Mouse (Mus musculus) B cell, adult 2 months (primary cell): Measurements from ENCODE around the gene Nucks1.

Experiments
- DNase-seq, 2 experiments: peaks; one replicate each; pipeline ENCODE4 v3.0.0; 2022

The Nucks1 gene

DNA sequence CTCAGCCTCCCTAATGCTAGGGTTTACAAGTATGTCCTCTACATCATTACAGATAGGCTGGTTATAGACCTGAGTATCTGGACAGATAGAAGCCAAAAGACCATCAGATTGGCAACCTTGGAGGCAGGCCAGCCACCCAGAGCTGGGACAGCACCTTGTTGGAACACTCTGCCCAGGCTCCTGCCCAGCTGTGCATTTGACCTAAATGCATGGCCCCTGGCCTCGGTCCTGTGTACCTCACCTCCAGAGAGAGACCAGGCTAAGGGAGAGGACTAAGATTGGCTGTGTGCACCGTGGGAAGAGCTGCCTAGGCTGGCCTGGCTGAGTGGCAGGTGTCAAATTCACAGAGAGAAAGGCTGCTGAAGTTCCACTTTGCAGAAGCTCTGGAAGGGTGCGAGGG lies 58.2 kb downstream of the Nucks1 start:
- DNase-seq: no peak

DNA sequence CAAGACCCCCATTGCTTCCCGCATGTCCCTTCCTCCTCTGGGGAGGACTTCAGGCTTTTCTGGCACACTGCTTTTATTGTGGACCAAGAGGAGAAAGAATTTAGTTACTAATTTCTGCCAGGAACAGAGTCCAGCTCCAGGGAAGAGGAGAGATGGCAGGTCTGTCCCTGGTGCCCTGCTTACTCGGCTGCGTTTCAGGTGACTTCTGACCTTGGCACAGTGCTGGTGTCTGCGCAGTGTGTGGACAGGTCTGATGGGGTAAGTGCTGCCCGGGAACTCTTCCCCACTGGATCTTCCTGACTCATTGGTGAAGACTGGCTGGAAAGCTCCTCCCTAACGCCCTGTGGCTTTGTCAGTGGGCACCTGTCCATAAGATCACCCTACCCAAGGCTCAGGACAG lies 58.6 kb downstream of the Nucks1 start:
- DNase-seq: no peak

DNA sequence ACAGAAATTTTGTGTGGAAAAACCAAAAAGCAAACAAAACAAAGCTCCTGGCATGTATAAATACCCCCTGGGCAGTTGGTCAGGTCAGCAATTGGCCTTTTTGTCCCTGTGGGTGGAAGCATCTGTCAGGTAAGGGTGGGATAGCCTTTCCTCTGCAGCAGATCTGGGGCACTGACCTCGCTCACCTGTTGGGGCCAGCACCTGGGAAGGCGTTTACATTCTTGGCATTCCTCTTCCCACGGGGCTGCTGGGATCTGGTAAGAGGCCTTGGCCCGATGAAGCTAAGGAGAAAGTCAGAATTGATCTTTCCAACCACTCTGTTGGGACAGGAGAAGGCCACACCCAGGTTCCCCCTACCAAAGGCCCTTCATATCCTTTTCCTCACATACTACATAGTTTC lies 59.5 kb downstream of the Nucks1 start:
- DNase-seq: no peak

DNA sequence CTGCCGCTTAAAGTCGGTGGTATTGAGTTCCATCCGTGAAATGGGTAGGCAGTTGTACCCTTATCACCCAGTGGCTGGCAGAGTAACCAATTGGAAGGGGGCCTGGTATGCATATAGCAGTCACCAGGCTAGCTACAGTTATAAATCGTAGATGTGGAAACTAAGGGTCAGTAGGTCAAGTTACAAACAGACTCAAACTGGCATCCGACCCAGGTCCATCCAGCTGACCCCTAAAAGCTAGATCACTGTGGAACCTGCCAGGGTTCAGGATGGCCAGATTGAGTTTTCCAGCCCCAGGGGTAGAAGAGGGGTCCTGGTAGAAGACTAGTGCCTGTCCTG lies 60.0 kb downstream of the Nucks1 start:
- no peak for DNase-seq

DNA sequence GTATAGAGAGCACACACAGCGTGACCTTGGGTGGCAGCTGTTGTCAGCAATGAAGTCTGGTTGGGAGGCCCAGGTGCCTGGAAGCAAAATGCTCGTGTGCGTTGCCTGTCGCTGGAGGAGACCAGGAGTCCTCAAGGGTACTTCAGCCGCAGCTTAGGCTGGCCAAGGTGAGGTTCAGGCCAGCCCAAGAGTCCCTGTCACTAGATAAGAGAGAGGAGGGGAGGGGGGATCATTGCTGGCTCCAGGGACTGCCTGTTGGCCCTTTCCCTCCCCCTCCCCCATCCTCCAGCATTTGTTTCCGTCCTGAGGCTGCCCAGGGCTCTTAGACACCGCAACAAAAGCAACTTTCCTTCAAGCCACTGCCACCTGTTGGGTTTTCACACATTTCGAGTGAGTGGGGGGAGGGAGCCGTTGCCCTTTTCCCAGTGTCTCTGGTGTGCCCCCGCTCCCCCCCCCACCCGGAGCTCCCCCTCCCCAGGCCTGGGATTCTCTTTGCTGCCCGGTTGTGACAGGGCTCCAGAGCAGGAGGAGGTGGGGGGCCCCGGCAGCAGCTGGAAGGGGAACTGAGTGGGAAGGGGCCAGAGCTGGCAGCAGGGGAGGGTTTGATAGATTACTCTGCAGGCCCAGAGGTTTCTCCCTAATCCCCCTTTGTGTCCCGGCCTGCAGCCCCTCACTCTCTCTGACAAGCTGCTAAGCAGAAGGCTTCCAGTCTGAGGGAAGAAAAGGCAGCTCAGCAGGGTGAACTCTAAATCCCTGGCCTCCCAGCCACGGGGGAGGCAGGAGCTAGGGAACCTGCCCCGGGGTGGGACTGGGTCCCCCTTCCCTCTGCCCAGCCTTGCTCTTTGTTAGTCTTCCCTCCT lies 60.6 kb downstream of the Nucks1 start:
- DNase-seq: no peak

DNA sequence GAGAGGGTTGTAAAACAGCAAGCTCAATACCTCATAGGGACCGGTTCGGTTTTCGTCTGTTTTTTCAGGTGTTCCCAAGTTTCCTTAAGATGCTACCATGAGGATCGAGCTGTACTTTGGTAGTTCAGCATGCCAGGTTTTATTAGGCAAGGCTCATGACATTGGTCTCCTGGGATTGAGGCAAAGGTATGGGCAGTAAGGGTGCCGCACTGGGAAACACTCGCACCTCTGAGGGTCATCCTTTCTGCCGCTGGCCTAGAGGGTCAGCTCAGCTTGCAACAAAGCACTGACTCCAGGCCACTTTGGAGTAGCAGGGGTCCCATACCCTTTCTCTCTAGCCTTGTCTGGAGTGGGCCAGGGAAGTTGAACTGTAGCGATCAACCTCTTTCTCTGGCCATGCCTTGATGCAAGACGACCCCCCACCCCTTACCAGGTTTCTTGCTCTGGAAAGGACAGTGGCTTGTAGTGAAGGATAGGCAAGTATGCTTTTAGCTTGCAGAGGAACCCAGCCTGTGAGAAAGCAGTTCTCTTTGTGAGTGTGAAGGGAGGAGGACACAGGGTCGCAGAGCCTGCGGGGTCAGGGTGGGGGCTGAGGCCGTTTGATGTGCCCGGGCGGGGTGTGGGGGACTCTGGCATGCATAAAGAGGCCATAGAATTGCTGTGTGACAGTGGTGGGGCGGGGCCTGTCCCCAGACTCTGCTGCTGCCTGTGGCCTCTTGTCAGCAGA lies 61.6 kb downstream of the Nucks1 start:
- no peak for DNase-seq

DNA sequence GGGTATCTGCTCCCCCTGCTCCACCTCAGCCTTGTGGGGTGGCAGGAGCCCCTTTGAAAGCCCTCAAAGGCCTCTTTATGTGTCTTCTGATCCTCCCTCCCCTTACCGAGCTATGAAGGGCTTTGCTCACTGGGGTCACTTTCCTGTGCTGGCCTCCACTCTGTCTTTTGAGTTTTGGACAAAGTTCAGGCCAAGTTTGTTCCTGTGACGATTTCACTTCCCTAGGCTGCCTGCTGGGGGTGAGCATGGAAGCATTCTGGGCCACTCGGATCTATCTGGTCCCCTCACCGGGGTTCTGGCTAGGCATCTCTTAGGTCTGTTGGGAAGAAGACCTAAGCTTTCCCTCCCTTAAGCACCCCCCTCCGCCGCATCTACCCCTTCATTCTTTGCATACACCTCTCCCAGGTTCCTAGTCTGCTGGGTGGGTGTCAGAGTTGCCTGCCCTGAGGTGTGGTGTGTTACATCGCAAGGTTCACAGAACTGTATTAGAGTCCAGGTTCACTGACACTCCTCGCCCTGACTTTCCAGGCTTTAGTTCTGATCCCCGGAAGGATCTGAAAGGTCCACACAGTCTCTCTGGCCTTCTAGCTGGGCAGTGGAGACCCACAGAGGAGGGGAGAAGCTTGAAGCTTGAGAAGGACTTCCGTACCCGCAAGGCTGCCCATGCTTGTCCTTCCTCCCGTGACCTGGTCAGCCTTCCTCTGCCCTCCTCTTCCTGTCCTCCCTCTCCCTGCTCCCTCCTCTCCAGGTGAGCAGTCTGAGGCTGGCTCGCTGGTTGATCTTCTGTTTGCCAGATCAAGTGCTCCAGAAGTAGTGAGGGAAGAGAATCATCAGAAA lies 62.4 kb downstream of the Nucks1 start:
- no peak for DNase-seq

DNA sequence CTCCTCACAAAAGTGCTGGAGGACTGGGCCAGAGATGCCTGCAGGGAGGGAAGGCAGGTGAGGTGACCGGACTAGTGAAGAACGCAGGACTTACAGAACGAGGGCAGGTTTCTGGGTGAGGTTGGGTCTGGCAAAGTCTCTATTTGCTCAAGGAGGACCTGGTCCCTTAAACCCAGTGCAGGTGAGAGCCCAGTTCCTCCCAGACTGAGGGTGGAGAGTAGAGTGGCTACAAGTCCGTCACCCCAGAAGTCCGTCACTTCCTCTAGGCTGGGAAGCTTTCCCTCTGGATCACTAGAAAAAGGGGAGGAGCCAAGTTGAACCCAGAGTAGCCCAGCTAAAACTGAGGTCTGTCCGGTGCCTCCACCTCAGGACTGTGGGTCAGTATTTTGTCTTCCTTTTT lies 63.7 kb downstream of the Nucks1 start:
- DNase-seq: no peak

DNA sequence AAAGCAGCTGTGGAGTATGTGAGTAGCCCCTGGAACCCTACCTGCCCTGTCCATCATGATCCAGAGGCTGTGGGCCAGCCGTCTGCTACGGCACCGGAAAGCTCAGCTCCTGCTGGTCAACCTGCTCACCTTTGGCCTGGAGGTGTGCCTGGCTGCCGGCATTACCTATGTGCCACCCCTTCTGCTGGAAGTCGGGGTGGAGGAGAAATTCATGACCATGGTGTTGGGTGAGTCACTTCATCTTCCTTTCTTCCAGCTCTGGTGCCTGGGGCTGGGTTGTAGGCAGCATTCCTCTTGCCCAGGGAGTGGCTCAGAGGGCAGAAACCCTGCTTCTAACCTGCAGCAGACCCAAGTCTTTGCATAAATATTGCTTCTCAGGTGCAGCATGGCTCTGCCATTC lies 66.6 kb downstream of the Nucks1 start:
- no peak for DNase-seq

DNA sequence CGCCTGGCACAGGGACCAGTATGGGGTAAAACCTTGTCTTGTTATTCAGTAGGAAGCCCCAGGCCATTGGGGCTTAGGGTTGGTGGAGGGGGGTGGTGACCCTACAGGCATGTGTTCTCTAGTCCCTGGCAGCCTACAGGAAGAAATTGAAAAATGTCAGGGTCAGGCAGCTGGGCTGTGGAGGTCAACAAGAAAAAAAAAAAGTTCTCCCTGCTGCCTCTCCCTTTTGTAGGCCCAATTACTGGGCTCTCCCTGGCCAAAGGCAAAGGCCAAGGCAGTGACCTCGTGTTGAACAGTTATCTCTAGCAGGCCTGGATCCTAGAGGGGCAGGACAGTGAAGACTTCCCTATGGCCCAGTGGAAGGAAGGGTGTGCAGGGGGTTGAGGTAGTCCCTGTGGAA lies 70.1 kb downstream of the Nucks1 start:
- no peak for DNase-seq

DNA sequence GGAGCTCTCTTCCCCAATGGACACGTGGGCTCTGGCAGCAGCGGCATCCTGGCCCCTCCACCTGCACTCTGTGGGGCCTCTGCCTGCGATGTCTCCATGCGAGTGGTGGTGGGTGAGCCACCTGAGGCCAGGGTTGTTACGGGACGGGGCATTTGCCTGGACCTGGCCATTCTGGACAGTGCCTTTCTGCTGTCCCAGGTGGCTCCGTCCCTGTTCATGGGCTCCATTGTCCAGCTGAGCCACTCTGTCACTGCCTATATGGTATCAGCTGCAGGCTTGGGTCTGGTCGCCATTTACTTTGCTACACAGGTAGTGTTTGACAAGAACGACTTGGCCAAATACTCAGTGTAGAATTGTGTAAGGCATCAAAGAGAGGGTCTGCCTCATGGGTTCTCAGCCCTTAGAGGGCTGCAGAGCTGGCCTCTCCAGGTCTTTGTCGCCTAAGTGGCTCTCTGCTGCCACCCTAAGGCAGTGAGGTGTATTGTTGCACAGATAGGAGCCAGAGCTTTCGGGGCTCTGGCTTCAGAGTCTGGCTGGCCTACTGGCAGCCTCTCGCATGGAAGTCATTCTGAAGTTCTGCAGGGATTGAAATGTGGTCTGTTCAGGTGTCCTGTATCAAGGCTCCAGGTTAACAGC lies 71.2 kb downstream of the Nucks1 start:
- DNase-seq: peak; percentile 76 to 77

DNA sequence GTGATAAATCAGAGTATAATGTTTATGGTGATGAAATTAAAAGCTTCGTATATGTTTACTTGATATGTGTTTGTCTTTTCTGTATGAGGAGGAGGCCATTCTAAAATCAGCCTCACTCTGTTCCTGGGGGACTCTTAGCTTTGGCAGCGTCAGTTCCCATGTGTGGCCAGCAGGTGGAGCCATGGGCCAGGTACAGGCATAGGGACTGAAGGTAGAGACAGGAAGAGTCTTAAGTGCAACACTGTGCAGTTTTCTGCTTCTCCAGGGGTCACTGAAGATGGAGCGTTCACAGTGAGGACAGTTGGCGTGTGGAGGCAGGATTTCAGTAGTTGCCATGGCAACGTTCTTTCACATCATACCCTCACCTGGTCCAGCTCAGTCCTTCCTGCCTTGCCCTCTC lies 72.6 kb downstream of the Nucks1 start:
- peak; percentile 88 to 90 for DNase-seq

DNA sequence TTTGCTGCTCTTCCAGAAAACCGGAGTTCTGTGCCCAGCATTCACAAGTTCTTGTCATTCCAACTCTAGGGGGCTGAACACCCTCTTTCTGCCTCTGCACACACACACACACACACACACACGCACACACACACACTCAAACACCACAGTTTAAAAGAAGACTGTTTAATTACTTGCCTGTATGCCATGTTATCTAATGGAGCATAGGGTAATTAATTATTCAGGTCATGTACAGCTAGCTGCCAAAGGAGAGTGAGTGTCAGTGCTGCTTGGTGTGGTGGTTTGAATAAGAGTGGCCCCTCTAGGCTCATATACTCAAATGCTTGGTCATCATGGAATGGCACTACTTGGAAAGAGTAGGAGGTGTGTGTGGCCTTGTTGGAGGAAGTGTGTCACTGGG lies 73.5 kb downstream of the Nucks1 start:
- no peak for DNase-seq
